Mouse (Mus musculus) CH12.LX (cell line): ENCODE results near the gene Zbtb42. TPM values are rescaled to one million over a fixed set of nuclear protein-coding genes. Genes with fewer than 3 reads are reported as not detected.

ENCODE experiments used
- DNase-seq: peaks from one replicate; pipeline ENCODE4 v3.0.0-alpha.2; 2013; ENCODE audit errors: extremely low read depth
- H3K27ac ChIP-seq: 2 replicates; pipeline ENCODE4 v1.5.1; 2012; ENCODE audit warnings: low read depth, mild to moderate bottlenecking, control low read depth, moderate library complexity; ENCODE audit not compliant: insufficient read depth
- H3K27me3 ChIP-seq: replicated peaks from 2 replicates; pipeline ENCODE3; 2012; ENCODE audit warnings: inconsistent platforms
- H3K36me3 ChIP-seq, 2 experiments: replicated peaks in 1 of 2; 2 replicates each; pipeline versions ENCODE3 to v1.6.1; 2012; ENCODE audit warnings: inconsistent platforms in 1 of 2, low read length in 1 of 2, mild to moderate bottlenecking in 1 of 2, mixed read lengths in 1 of 2, moderate library complexity in 1 of 2; ENCODE audit not compliant: control insufficient read depth in 1 of 2, insufficient read depth in 1 of 2
- H3K4me1 ChIP-seq, 2 experiments: 2 replicates each; pipeline ENCODE4 v1.6.1; 2012; ENCODE audit warnings: inconsistent platforms in 1 of 2, moderate library complexity in 1 of 2; ENCODE audit not compliant: insufficient read depth in 2 of 2, control insufficient read depth in 1 of 2
- H3K4me2 ChIP-seq: 2 replicates; pipeline ENCODE4 v1.6.1; 2012; ENCODE audit warnings: low read depth, mild to moderate bottlenecking, control low read depth; ENCODE audit not compliant: poor library complexity, insufficient read depth, severe bottlenecking
- H3K4me3 ChIP-seq, 3 experiments: fragments of 150-350 bp in 1 of 3; sonication (generic) in 1 of 3; replicated peaks in 1 of 3; 2 replicates each; pipeline versions ENCODE3 to v1.5.1; 2011 to 2012; ENCODE audit warnings: low read depth in 2 of 3, low read length in 2 of 3, mild to moderate bottlenecking in 2 of 3, moderate library complexity in 2 of 3, control low read depth in 1 of 3, improper control_type of control experiment in 1 of 3, inconsistent platforms in 1 of 3, mixed read lengths in 1 of 3; ENCODE audit not compliant: poor library complexity in 1 of 3
- H3K79me2 ChIP-seq: replicated peaks from 2 replicates; pipeline ENCODE4 v1.6.1; 2012; ENCODE audit warnings: mild to moderate bottlenecking, moderate library complexity; ENCODE audit not compliant: control insufficient read depth, poor library complexity, insufficient read depth, severe bottlenecking; ENCODE audit errors: extremely low read depth
- H3K9ac ChIP-seq: 2 replicates; pipeline ENCODE4 v1.6.1; 2012; ENCODE audit warnings: low read depth, mild to moderate bottlenecking, control low read depth, moderate library complexity; ENCODE audit not compliant: insufficient read depth
- H3K9me3 ChIP-seq: replicated peaks from 2 replicates; pipeline ENCODE3; 2012; ENCODE audit warnings: low read length, inconsistent platforms, mixed read lengths
- BHLHE40 ChIP-seq: IDR thresholded peaks from 2 replicates; pipeline ENCODE4 v1.6.1; 2011; ENCODE audit warnings: mild to moderate bottlenecking, low read depth, low read length, improper control_type of control experiment
- CHD1 ChIP-seq: IDR thresholded peaks from 2 replicates; pipeline ENCODE4 v1.6.1; 2012; ENCODE audit warnings: low read depth, low read length, improper control_type of control experiment, inconsistent platforms
- CHD2 ChIP-seq: IDR thresholded peaks from 2 replicates; pipeline ENCODE4 v1.6.1; 2011; ENCODE audit warnings: low read length, improper control_type of control experiment
- CTCF ChIP-seq, 2 experiments: IDR thresholded peaks in 1 of 2; conservative IDR thresholded peaks in 1 of 2; 2 replicates each; pipeline ENCODE4 v1.5.1; 2011 to 2012; ENCODE audit warnings: low read depth in 2 of 2, low read length in 2 of 2, improper control_type of control experiment in 1 of 2, inconsistent platforms in 1 of 2, mild to moderate bottlenecking in 1 of 2, moderate library complexity in 1 of 2
- E2F4 ChIP-seq: IDR thresholded peaks from 2 replicates; pipeline ENCODE4 v1.6.1; 2011; ENCODE audit warnings: low read depth, low read length, improper control_type of control experiment; ENCODE audit not compliant: insufficient replicate concordance
- ELF1 ChIP-seq: IDR thresholded peaks from 2 replicates; pipeline ENCODE4 v1.6.1; 2014; ENCODE audit warnings: low read depth, mild to moderate bottlenecking, inconsistent platforms, low read length, improper control_type of control experiment
- EP300 ChIP-seq: IDR thresholded peaks from 2 replicates; pipeline ENCODE4 v1.6.1; 2011; ENCODE audit warnings: low read length, improper control_type of control experiment
- ETS1 ChIP-seq: conservative IDR thresholded peaks from 2 replicates; pipeline ENCODE4 v1.6.1; 2012; ENCODE audit warnings: low read depth, mild to moderate bottlenecking, inconsistent platforms, low read length, improper control_type of control experiment, moderate library complexity
- GABPA ChIP-seq: IDR thresholded peaks from 2 replicates; pipeline ENCODE4 v1.6.1; 2012; ENCODE audit warnings: low read depth, low read length, improper control_type of control experiment, inconsistent platforms; ENCODE audit not compliant: insufficient replicate concordance
- HCFC1 ChIP-seq: IDR thresholded peaks from 2 replicates; pipeline ENCODE4 v1.6.1; 2012; ENCODE audit warnings: low read depth, mild to moderate bottlenecking, inconsistent platforms, low read length, improper control_type of control experiment
- IRF4 ChIP-seq: IDR thresholded peaks from 2 replicates; pipeline ENCODE4 v1.6.1; 2014; ENCODE audit warnings: low read depth, mild to moderate bottlenecking, inconsistent platforms, low read length, improper control_type of control experiment
- JUN ChIP-seq: IDR thresholded peaks from 2 replicates; pipeline ENCODE4 v1.6.1; 2011; ENCODE audit warnings: low read depth, mild to moderate bottlenecking, low read length, improper control_type of control experiment, moderate library complexity; ENCODE audit not compliant: insufficient read depth
- JUND ChIP-seq: conservative IDR thresholded peaks from 2 replicates; pipeline ENCODE4 v1.6.1; 2011; ENCODE audit warnings: low read depth, low read length, improper control_type of control experiment
- KAT2A ChIP-seq: IDR thresholded peaks from 2 replicates; pipeline ENCODE4 v1.6.1; 2012; ENCODE audit warnings: low read length, improper control_type of control experiment, inconsistent platforms; ENCODE audit not compliant: insufficient replicate concordance
- MAFK ChIP-seq: IDR thresholded peaks from 2 replicates; pipeline ENCODE4 v1.6.1; 2011; ENCODE audit warnings: low read length, improper control_type of control experiment; ENCODE audit not compliant: insufficient replicate concordance
- MAX ChIP-seq: IDR thresholded peaks from 2 replicates; pipeline ENCODE4 v1.6.1; 2011; ENCODE audit warnings: low read length, improper control_type of control experiment
- MAZ ChIP-seq: IDR thresholded peaks from 2 replicates; pipeline ENCODE4 v1.6.1; 2012; ENCODE audit warnings: low read depth, mild to moderate bottlenecking, inconsistent platforms, low read length, improper control_type of control experiment, moderate library complexity
- MEF2A ChIP-seq: IDR thresholded peaks from 2 replicates; pipeline ENCODE4 v1.6.1; 2014; ENCODE audit warnings: low read depth, mild to moderate bottlenecking, inconsistent platforms, low read length, improper control_type of control experiment, borderline replicate concordance
- MXI1 ChIP-seq: IDR thresholded peaks from 2 replicates; pipeline ENCODE4 v1.6.1; 2011; ENCODE audit warnings: mild to moderate bottlenecking, low read depth, low read length, improper control_type of control experiment
- MYC ChIP-seq: IDR thresholded peaks from 2 replicates; pipeline ENCODE4 v1.6.1; 2011; ENCODE audit warnings: low read depth, mild to moderate bottlenecking, improper control_type of control experiment, low read length
- NELFE ChIP-seq: IDR thresholded peaks from 2 replicates; pipeline ENCODE4 v1.6.1; 2011; ENCODE audit warnings: low read depth, low read length, improper control_type of control experiment
- NRF1 ChIP-seq: IDR thresholded peaks from 2 replicates; pipeline ENCODE4 v1.6.1; 2014; ENCODE audit warnings: low read depth, mild to moderate bottlenecking, inconsistent platforms, low read length, improper control_type of control experiment, moderate library complexity
- PAX5 ChIP-seq: IDR thresholded peaks from 2 replicates; pipeline ENCODE4 v1.6.1; 2012; ENCODE audit warnings: low read length, inconsistent platforms, mixed read lengths
- POLR2A ChIP-seq: IDR thresholded peaks from 2 replicates; pipeline ENCODE4 v1.6.1; 2011; ENCODE audit warnings: low read depth, mild to moderate bottlenecking, improper control_type of control experiment, low read length
- POLR2AphosphoS2 ChIP-seq: IDR thresholded peaks from 2 replicates; pipeline ENCODE4 v1.6.1; 2011; ENCODE audit warnings: low read depth, low read length, improper control_type of control experiment
- RAD21 ChIP-seq: IDR thresholded peaks from 2 replicates; pipeline ENCODE4 v1.6.1; 2011; ENCODE audit warnings: low read depth, mild to moderate bottlenecking, low read length, improper control_type of control experiment, moderate library complexity
- RCOR1 ChIP-seq: conservative IDR thresholded peaks from 2 replicates; pipeline ENCODE4 v1.6.1; 2012; ENCODE audit warnings: low read depth, mild to moderate bottlenecking, inconsistent platforms, low read length, improper control_type of control experiment
- SIN3A ChIP-seq: IDR thresholded peaks from 2 replicates; pipeline ENCODE4 v1.6.1; 2012; ENCODE audit warnings: low read length, improper control_type of control experiment, inconsistent platforms
- SMC3 ChIP-seq: IDR thresholded peaks from 2 replicates; pipeline ENCODE4 v1.6.1; 2011; ENCODE audit warnings: low read depth, low read length, improper control_type of control experiment
- TBP ChIP-seq: conservative IDR thresholded peaks from 2 replicates; pipeline ENCODE4 v1.6.1; 2011; ENCODE audit warnings: low read depth, low read length, improper control_type of control experiment
- TCF12 ChIP-seq: IDR thresholded peaks from 2 replicates; pipeline ENCODE4 v1.6.1; 2014; ENCODE audit warnings: low read depth, mild to moderate bottlenecking, inconsistent platforms, low read length, improper control_type of control experiment
- UBTF ChIP-seq: IDR thresholded peaks from 2 replicates; pipeline ENCODE4 v1.6.1; 2012; ENCODE audit warnings: low read depth, mild to moderate bottlenecking, inconsistent platforms, low read length, improper control_type of control experiment, moderate library complexity
- USF1 ChIP-seq: IDR thresholded peaks from 2 replicates; pipeline ENCODE4 v1.6.1; 2014; ENCODE audit warnings: low read depth, mild to moderate bottlenecking, inconsistent platforms, low read length, improper control_type of control experiment
- USF2 ChIP-seq: conservative IDR thresholded peaks from 2 replicates; pipeline ENCODE4 v1.6.1; 2011; ENCODE audit warnings: low read depth, low read length, improper control_type of control experiment
- ZC3H11A ChIP-seq: IDR thresholded peaks from 2 replicates; pipeline ENCODE4 v1.6.1; 2012; ENCODE audit warnings: low read depth, mild to moderate bottlenecking, inconsistent platforms, low read length, improper control_type of control experiment
- ZKSCAN1 ChIP-seq: IDR thresholded peaks from 2 replicates; pipeline ENCODE4 v1.6.1; 2012; ENCODE audit warnings: low read depth, inconsistent platforms, low read length, improper control_type of control experiment, borderline replicate concordance
- ZMIZ1 ChIP-seq: IDR thresholded peaks from 2 replicates; pipeline ENCODE4 v1.6.1; 2012; ENCODE audit warnings: low read depth, mild to moderate bottlenecking, inconsistent platforms, low read length, improper control_type of control experiment
- ZNF384 ChIP-seq: IDR thresholded peaks from 2 replicates; pipeline ENCODE4 v1.6.1; 2012; ENCODE audit warnings: low read depth, low read length, improper control_type of control experiment, inconsistent platforms
- dilution Hi-C: fragments of 300-500 bp; cut with MboI; formaldehyde crosslinking; loops from 2 replicates; pipeline ENCODE4 v1.14.3; 2020; ENCODE audit warnings: low sequenced_read_pairs; ENCODE audit not compliant: extremely low pct_unique_long_range_greater_than_20kb, extremely low pct_ligation_motif_present
- in situ Hi-C: fragments of 300-500 bp; cut with MboI; formaldehyde crosslinking; loops from 3 replicates; pipeline ENCODE4 v1.14.3; 2019; ENCODE audit warnings: low sequenced_read_pairs, low pct_ligation_motif_present, low pct_unique_long_range_greater_than_20kb, mixed read lengths
- polyA plus RNA-seq: library from polyadenylated mRNA; unstranded; fragments of >175 nt; gene quantifications from 2 replicates; pipeline ENCODE4 v1.2.1, GENCODE M21; 2012; ENCODE audit warnings: low read depth; ENCODE audit not compliant: insufficient read length
- total RNA-seq, 2 experiments: library from RNA; depleted of rRNA; stranded (reverse); fragments of 300-350 nt in 1 of 2; fragments of >200 nt in 1 of 2; gene quantifications; 2 replicates each; pipeline ENCODE4 v1.2.3; 2012 to 2014

Zbtb42 gene
- total and polyA plus RNA-seq, 3 experiments = 0.11 to 0.30 TPM; not detected in 1

DNA sequence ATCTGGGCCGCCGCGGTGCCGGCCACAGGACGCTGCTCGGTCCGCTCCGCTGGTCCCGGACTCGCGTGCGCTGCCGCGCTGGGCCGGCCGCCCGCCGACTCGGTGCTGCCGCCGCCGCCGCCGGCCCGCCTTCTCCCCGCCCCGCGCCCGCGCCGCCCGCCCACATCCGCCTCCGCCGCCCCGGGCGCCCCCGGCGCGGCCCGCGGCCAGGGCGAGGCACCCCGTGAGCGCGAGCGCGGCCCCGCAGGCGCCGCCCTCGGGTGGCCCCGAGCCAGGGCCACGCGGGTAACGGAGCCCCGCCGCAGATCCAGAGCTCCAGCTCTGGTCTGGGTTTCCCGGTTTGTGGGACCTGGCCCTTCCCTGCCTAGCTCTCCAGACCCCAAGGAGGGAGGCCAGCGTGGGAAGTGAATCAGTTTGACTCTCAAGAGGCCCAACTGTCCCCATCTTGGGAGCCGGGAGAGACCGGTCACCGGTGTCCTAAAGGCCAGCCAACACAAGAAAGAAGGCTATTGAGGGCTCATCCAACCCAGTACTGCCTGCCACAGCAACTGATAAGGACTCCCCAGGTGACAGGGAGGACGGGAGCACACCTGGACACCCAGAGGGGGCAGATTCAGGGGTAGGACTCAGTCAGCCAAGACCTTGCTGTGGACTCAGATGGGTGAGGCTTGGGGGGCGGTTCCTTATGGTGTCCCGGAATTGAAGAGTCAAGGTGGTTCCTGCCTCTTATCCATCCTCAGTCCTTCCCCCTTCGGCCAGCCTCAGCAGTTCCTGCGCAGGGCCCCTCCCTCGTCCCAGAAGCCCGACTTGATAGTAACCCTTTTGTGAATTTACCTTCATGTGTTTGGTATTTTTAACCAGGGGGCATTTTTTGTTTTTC, 4.3 kb upstream of the Zbtb42 start, which contains the start of gene Akt1:
Gene Akt1 (minus strand): TSS at position 753 of the 880 bp plus-strand sequence.
- H3K4me1 ChIP-seq = peaks cover 20 to 57% of the 10 kb centered on the region in 2 experiments
- in situ Hi-C loops = no loop called here
- H3K4me2 ChIP-seq = peak within 1 kb of the TSS; percentile 77

More for the DNA sequence above, 4.3 kb upstream of the Zbtb42 start, which contains the start of gene Akt1:
- Histone ChIP-seq H3K9ac (peak within 1 kb of the TSS; percentile 91), H3K36me3 (peaks cover 22 to 30% of the 10 kb centered on the region in 2 experiments), H3K4me3 (peak within 1 kb of the TSS; percentile 76 to 99 (median 91)), H3K79me2 (peaks cover 28% of the 10 kb centered on the region), H3K27ac (peak within 1 kb of the TSS; percentile 76), H3K27me3 (peaks cover 33% of the 10 kb centered on the region), H3K9me3 (no peaks in the 10 kb centered on the region)
- dilution Hi-C loops = no loop called here
- DNase-seq = peak; percentile 75
- 0 out of 2 replicates have a peak, but pooled peaks have one; percentile 2 for TF ChIP-seq MEF2A
- TF ChIP-seq CTCF (conservative IDR thresholded peaks at IDR 0.05 in 1 of 2, IDR thresholded peaks at IDR 0.05 in 1 of 2; ENCODE audit: low read depth in 2 of 2, low read length in 2 of 2) = no peak
- no peak for TF ChIP-seq CHD1
- TF ChIP-seq BHLHE40 = no peak
- TF ChIP-seq CHD2 = no peak
- TF ChIP-seq MAZ = no peak
- TF ChIP-seq EP300 = no peak
- peak; percentile 12; the same call in 1 of the 2 replicates for TF ChIP-seq HCFC1
- no peak for TF ChIP-seq MYC
- no peak for TF ChIP-seq MAX
- TF ChIP-seq NELFE = peak; percentile 38; the same call in 1 of the 2 replicates
- TF ChIP-seq PAX5 = no peak
- no peak for TF ChIP-seq IRF4
- TF ChIP-seq SIN3A = peak; percentile 19; the same call in 1 of the 2 replicates
- TF ChIP-seq TBP = peak; percentile 63
- peak; percentile 66 for TF ChIP-seq MXI1
- TF ChIP-seq ZMIZ1 = no peak
- TF ChIP-seq GABPA = no peak
- TF ChIP-seq E2F4 = no peak
- TF ChIP-seq KAT2A = no peak
- no peak for TF ChIP-seq USF1
- no peak for TF ChIP-seq ZNF384
- TF ChIP-seq ZC3H11A = no peak
- no peak for TF ChIP-seq TCF12
- TF ChIP-seq USF2 = no peak
- no peak for TF ChIP-seq JUN
- no peak for TF ChIP-seq ETS1
- no peak for TF ChIP-seq MAFK
- TF ChIP-seq POLR2AphosphoS2 = no peak
- TF ChIP-seq JUND = no peak
- TF ChIP-seq SMC3 = no peak
- TF ChIP-seq NRF1 = peak; percentile 59
- TF ChIP-seq RCOR1 = no peak
- no peak; the same call in none of the 2 replicates for TF ChIP-seq UBTF
- peak; percentile 53; the same call in 1 of the 2 replicates for TF ChIP-seq ELF1
- peak; percentile 48; the same call in 1 of the 2 replicates for TF ChIP-seq POLR2A
- TF ChIP-seq ZKSCAN1 = no peak
- TF ChIP-seq RAD21 = no peak
